Mouse (Mus musculus) liver, adult 2 months (tissue): ENCODE measurements around the gene Sycp3. TPM values are rescaled to one million over a fixed set of nuclear protein-coding genes. Genes with fewer than 3 reads are reported as not detected.
A peak's percentile ranks its signal among the peaks of the same experiment; 100 is the strongest.

ENCODE experiments used
- DNase-seq: peaks from one replicate; pipeline ENCODE4 v3.0.0-alpha.2; 2011; ENCODE audit warnings: low read depth, low spot score; ENCODE audit errors: extremely low read depth
- H3K27ac ChIP-seq: fragments of 200-500 bp; replicated peaks from 2 replicates; pipeline ENCODE4 v1.5.1; 2012; ENCODE audit warnings: low read depth, mild to moderate bottlenecking, control low read depth, inconsistent platforms, low read length; ENCODE audit not compliant: insufficient read depth
- H3K27me3 ChIP-seq: fragments of 200-500 bp; 2 replicates; pipeline ENCODE4 v1.6.1; 2012; ENCODE audit warnings: mild to moderate bottlenecking, moderate library complexity, low read length, inconsistent platforms; ENCODE audit not compliant: control insufficient read depth, insufficient read depth
- H3K36me3 ChIP-seq: fragments of 200-500 bp; 2 replicates; pipeline ENCODE4 v1.6.1; 2012; ENCODE audit warnings: low read length, inconsistent platforms; ENCODE audit not compliant: control insufficient read depth, insufficient read depth
- H3K4me1 ChIP-seq: fragments of 200-500 bp; 2 replicates; pipeline ENCODE4 v1.6.1; 2011; ENCODE audit warnings: low read length; ENCODE audit not compliant: control insufficient read depth, insufficient read depth
- H3K4me3 ChIP-seq: fragments of 200-500 bp; 2 replicates; pipeline ENCODE4 v1.5.1; 2011; ENCODE audit warnings: low read depth, mild to moderate bottlenecking, control low read depth, low read length, moderate library complexity; ENCODE audit not compliant: insufficient read depth
- H3K79me2 ChIP-seq: fragments of 200-500 bp; 2 replicates; pipeline ENCODE4 v1.6.1; 2012; ENCODE audit warnings: inconsistent platforms, mild to moderate bottlenecking, low read length, moderate library complexity; ENCODE audit not compliant: control insufficient read depth, insufficient read depth
- H3K9ac ChIP-seq: fragments of 200-500 bp; 2 replicates; pipeline ENCODE4 v1.6.1; 2012; ENCODE audit warnings: low read depth, mild to moderate bottlenecking, control low read depth, inconsistent platforms, low read length
- CTCF ChIP-seq: fragments of 200-500 bp; IDR thresholded peaks from 2 replicates; pipeline ENCODE4 v1.5.1; 2011; ENCODE audit warnings: low read depth, low read length, control low read depth
- POLR2A ChIP-seq: fragments of 200-500 bp; IDR thresholded peaks from 2 replicates; pipeline ENCODE4 v1.6.1; 2011; ENCODE audit warnings: low read length, control low read depth; ENCODE audit not compliant: insufficient read depth; ENCODE audit errors: extremely low read depth
- WGBS: fragments of 180-500 bp; shearing (Covaris S2); methylation state at CpG from one replicate; pipeline ENCODE4 v1.1.7; 2018; 5-methylcytosine and 5-hydroxymethylcytosine counted together
- polyA plus RNA-seq: library from polyadenylated mRNA; depleted of rRNA; stranded (reverse); fragments of >200 nt; gene quantifications from 2 replicates; pipeline ENCODE4 v1.2.3, GENCODE M21; 2012; rRNA removed
- total RNA-seq: library from RNA; depleted of rRNA; stranded (reverse); fragments of >200 nt; gene quantifications from 2 replicates; pipeline ENCODE4 v1.2.3, GENCODE M21; 2014; rRNA removed

The Sycp3 gene
- total RNA-seq, result not detected in 2 replicates
- polyA plus RNA-seq, result not detected in 2 replicates

DNA sequence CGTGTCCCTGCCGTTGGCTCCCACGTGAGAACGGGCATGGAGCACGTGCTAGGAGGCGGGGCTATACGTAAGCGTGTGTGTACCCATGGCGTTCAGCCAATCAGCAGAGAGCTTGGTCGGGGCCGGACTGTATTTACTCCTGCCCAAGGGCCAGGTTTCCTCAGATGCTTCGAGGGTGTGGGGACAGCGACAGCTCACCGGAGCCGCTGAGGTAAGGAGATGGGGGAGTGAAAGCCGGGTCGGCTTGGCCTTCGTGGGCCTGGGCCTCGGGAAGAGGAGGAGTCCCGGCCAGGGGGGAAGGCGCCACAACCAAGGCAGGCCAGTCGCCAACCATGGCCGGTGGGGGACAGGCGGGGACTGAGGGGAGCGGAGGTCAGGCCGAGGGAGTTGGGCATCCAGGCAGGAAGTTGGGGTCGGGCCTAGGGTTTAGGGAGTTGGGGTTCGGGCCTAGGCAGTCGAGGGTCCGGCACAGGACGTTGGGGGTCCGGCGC, at the start of gene Sycp3:
Gene Sycp3 (plus strand): TSS at position 68 of the 491 bp plus-strand sequence.
- no peak within 1 kb of the TSS for H3K9ac ChIP-seq
- no peak within 1 kb of the TSS for H3K27ac ChIP-seq
- DNase-seq, result no peak
- no peaks in the 10 kb centered on the region for H3K79me2 ChIP-seq
- 86% methylated on average over 33 of the region's 33 CpGs for WGBS
- H3K36me3 ChIP-seq, result peaks cover under 1% of the 10 kb centered on the region
- TF ChIP-seq POLR2A (no peak), CTCF (no peak)
- H3K4me1 ChIP-seq, result no peaks in the 10 kb centered on the region
- H3K4me3 ChIP-seq, result no peak within 1 kb of the TSS
- no peaks in the 10 kb centered on the region for H3K27me3 ChIP-seq

DNA sequence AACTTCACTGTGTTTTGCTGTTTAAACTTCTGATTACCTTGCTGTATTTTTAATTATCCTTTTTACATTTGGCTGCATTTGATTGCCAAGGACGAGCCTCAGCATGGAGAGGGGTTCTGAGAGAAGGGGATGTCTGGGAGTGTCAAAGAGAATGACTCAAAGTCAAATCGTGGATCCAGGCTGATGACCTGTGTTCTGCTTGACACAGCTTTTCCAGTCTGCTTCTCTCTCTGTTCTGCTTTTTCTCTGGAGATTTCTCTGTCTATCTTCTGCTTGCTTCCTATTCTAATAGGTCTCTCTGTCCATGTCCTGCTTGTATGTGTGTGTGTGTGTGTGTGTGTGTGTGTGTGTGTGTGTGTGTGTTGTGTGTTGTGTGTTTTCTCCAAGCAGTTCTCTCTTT, 49.6 kb upstream of the Sycp3 start:
- WGBS, result 63% methylated on average over 2 of the region's 2 CpGs
- H3K27me3 ChIP-seq, result no peaks in the 10 kb centered on the region
- no peak for DNase-seq

DNA sequence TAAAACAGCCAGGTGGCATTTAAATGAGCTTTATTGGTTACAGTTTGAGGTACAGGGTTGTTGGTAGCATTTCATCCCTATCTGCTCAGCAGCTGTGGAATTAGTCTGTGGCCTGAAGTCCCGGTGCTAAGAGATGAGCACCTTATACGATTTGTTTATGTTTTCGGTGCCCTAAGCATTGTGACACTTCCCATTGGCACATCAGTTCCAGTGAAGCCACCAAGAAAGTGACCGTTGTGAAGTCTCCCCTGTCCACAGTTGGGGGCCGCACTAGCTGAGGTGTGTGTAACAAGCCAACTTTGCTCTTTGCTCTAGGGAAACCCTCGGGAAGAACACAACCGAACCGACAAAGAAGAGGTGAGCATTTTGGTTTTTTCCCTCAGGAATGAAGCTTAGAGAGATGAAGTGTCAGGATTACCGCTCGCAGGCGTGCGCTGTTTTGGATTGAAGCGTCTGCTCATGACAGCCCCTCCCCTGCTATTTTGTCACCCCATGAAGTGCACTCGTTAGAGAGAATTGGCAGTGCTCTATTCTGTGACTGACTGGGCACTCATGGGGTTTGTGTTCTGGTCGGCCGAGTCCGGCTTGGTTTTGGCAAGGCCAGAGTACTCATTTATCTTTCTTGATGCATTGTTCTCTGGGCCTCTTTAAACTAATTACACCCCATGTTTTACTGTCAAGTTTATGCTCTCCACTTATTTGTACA, 46.9 kb upstream of the Sycp3 start:
- 93% methylated on average over 17 of the region's 17 CpGs for WGBS
- Histone ChIP-seq H3K27ac (no peak overlapping the region), H3K9ac (no peak overlapping the region), H3K79me2 (no peaks in the 10 kb centered on the region), H3K36me3 (no peaks in the 10 kb centered on the region; the same call in 1 of the 2 replicates), H3K27me3 (no peaks in the 10 kb centered on the region), H3K4me1 (no peaks in the 10 kb centered on the region), H3K4me3 (no peak overlapping the region)
- DNase-seq, result no peak
- TF ChIP-seq POLR2A, result no peak
- no peak for TF ChIP-seq CTCF

More for the DNA sequence above, 49.6 kb upstream of the Sycp3 start:
- Histone ChIP-seq H3K4me3 (no peak overlapping the region), H3K9ac (no peak overlapping the region), H3K4me1 (no peaks in the 10 kb centered on the region), H3K27ac (no peak overlapping the region), H3K79me2 (no peaks in the 10 kb centered on the region), H3K36me3 (no peaks in the 10 kb centered on the region; the same call in 1 of the 2 replicates)
- TF ChIP-seq POLR2A, result no peak
- TF ChIP-seq CTCF, result no peak

DNA sequence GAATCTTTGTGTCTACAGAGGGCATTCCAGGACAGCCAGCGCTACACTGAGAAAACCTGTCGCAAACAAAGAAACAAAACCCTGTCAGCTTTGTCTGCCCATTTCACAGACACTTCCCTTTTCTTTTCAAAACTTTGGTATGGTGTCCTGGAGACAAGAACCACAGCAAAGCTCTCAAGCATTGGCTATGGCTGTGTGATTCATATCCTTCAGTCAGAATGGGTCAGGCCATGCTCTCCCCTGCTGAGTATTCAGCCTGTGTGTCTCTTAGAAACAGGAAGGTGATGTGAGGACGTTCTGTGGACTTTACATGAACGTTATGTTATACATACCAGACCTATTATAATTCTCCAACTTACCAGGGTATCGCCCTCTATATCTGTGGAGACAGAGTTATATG, 41.7 kb upstream of the Sycp3 start:
- no peaks in the 10 kb centered on the region for H3K79me2 ChIP-seq

DNA sequence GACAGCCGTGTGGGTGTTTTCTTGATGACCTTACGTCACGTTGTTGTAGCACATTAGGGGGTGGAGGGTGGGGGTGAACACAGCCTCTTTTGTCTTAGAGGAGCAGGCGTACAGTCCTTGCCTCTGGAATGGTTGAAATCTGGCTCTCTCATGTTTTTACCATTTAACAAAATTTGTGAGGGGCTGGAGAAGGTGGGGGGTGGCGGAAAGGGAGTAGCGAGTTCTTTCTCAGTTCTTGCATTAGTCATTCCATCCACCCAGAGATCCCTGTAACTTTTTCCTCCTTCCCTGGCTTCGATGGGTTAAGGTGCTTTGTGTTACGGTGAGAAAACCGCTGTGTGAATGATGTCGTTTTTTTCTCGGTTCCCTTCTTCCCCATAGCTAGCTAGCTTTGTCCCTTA, 39.2 kb upstream of the Sycp3 start:
- Histone ChIP-seq H3K4me3 (no peak overlapping the region), H3K27me3 (no peaks in the 10 kb centered on the region), H3K9ac (no peak overlapping the region), H3K36me3 (peaks cover 2% of the 10 kb centered on the region; the same call in 1 of the 2 replicates), H3K79me2 (no peaks in the 10 kb centered on the region), H3K27ac (no peak overlapping the region), H3K4me1 (no peaks in the 10 kb centered on the region)
- no peak for TF ChIP-seq POLR2A
- TF ChIP-seq CTCF, result no peak
- WGBS, result 83% methylated on average over 11 of the region's 11 CpGs
- no peak for DNase-seq

More for the DNA sequence above, 41.7 kb upstream of the Sycp3 start:
- DNase-seq, result peak; percentile 11
- no peaks in the 10 kb centered on the region for H3K27me3 ChIP-seq
- 85% methylated on average over 5 of the region's 5 CpGs for WGBS
- H3K4me3 ChIP-seq, result no peak overlapping the region
- H3K9ac ChIP-seq, result no peak overlapping the region
- H3K36me3 ChIP-seq, result no peaks in the 10 kb centered on the region; the same call in 1 of the 2 replicates
- H3K27ac ChIP-seq, result no peak overlapping the region
- no peaks in the 10 kb centered on the region for H3K4me1 ChIP-seq
- TF ChIP-seq CTCF (no peak), POLR2A (no peak)
